Mouse (Mus musculus) olfactory bulb, adult 2 months (tissue): ENCODE data around the gene Eaf2.
"Not testable (repeated sequence)": the region's sequence is repeated elsewhere in the genome, so short reads cannot be mapped to it uniquely, and the experiment has no call there.

ENCODE experiments used
- CTCF ChIP-seq: fragments of 200-500 bp; IDR thresholded peaks from 2 replicates; pipeline ENCODE4 v1.5.1; 2012; ENCODE audit warnings: low read depth, mild to moderate bottlenecking, low read length, moderate library complexity; ENCODE audit not compliant: insufficient read depth
- POLR2A ChIP-seq: fragments of 200-500 bp; IDR thresholded peaks from 2 replicates; pipeline ENCODE4 v1.6.1; 2012; ENCODE audit warnings: mild to moderate bottlenecking, low read depth, low read length, moderate library complexity; ENCODE audit not compliant: insufficient read depth

GRCm38 (mm10) chr16:36846894-36847293, 27.9 kb downstream of the Eaf2 start:
- not testable (repeated sequence) for TF ChIP-seq POLR2A, CTCF
